Mouse (Mus musculus): Measurements from ENCODE around the gene Aadacl4. TPM values are rescaled to one million over a fixed set of nuclear protein-coding genes. Genes with fewer than 3 reads are reported as not detected.

Gene Aadacl4
- polyA plus RNA-seq (2017; shearing (Covaris generic)), result not detected

GRCm38 (mm10) chr4:144613407-144613806, at the start of gene Aadacl4:
Gene Aadacl4, plus strand, starts transcription at chr4:144613707.

DNA sequence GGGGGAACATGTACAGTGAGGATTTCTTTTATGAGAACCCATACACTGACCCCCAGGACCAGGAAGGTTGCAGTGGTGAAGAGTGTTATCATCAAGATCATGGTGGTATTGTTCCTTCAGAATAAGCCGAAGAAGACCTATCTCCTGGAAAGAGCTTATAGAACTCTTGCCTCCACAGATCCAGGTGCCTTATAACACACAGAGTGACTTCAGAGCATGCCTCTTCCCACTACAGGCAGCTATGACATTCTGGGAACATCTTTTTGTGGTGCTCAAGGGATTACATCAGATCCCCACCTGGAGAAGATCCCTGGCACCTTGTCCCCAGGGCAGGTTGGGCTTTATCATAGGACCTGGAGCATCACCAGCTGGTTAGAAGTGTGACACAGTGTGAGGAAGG, 48.5 kb upstream of the Aadacl4 start, which contains the start of gene Gm13124:
Gm13124 (minus strand) TSS at position 101 of the 400 bp plus-strand sequence.

Other genes with a start within 250 kb of the Aadacl4 start
- not detected for gene Pramef20, start 235.8 kb upstream of the Aadacl4 start, polyA plus RNA-seq (2017; shearing (Covaris generic))
- gene Pramef12, start 205.2 kb upstream of the Aadacl4 start, polyA plus RNA-seq (2017; shearing (Covaris generic)), result not detected
- not detected for gene 1700012P22Rik, start 174.9 kb upstream of the Aadacl4 start, polyA plus RNA-seq (2017; shearing (Covaris generic))
- gene Gm9944, start 160.4 kb upstream of the Aadacl4 start, polyA plus RNA-seq (2017; shearing (Covaris generic)), result not detected
- not detected for gene Aadacl3, start 150.0 kb upstream of the Aadacl4 start, polyA plus RNA-seq (2017; shearing (Covaris generic))
- not detected for gene 9430007A20Rik, start 93.9 kb upstream of the Aadacl4 start, polyA plus RNA-seq (2017; shearing (Covaris generic))
- gene Gm13124, start 48.6 kb upstream of the Aadacl4 start, polyA plus RNA-seq (2017; shearing (Covaris generic)), result not detected
- gene Gm436, start 72.7 kb downstream of the Aadacl4 start, polyA plus RNA-seq (2017; shearing (Covaris generic)), result not detected
- gene Gm13178, start 107.7 kb downstream of the Aadacl4 start, polyA plus RNA-seq (2017; shearing (Covaris generic)), result not detected
- not detected for gene Gm438, start 172.9 kb downstream of the Aadacl4 start, polyA plus RNA-seq (2017; shearing (Covaris generic))

Measured in CD4-positive, CD25-positive, alpha-beta regulatory T cell (primary cell).